Mouse (Mus musculus) neural tube, embryonic 11.5 days (tissue): ENCODE data around the gene Vmn1r224. TPM values are rescaled to one million over a fixed set of nuclear protein-coding genes. Genes with fewer than 3 reads are reported as not detected.
A peak's percentile ranks its signal among the peaks of the same experiment; 100 is the strongest.

Experiments used
- ATAC-seq: fragments of 200-750 bp; cut with Nextera tagmentation; 2 replicates; pipeline ENCODE4 v1.8.0; 2017; ENCODE audit warnings: moderate number of reproducible peaks, mild to moderate bottlenecking, moderate TSS enrichment, moderate library complexity; ENCODE audit not compliant: insufficient read depth, low FRiP score, low TSS enrichment
- DNase-seq: peaks from one replicate; pipeline ENCODE4 v3.0.0-alpha.2; 2015; ENCODE audit warnings: low spot score
- H3K27ac ChIP-seq: fragments of 300-500 bp; sonication (generic); 2 replicates; pipeline ENCODE4 v1.5.1; 2014; ENCODE audit warnings: low read depth, mild to moderate bottlenecking, low read length
- H3K27me3 ChIP-seq: fragments of 300-500 bp; sonication (generic); 2 replicates; pipeline ENCODE4 v1.6.1; 2014; ENCODE audit warnings: mild to moderate bottlenecking, low read length, mixed read lengths; ENCODE audit not compliant: control insufficient read depth, insufficient read depth
- H3K36me3 ChIP-seq: fragments of 300-500 bp; sonication (generic); 2 replicates; pipeline ENCODE4 v1.6.1; 2014; ENCODE audit warnings: mild to moderate bottlenecking, low read length, moderate library complexity, mixed read lengths; ENCODE audit not compliant: control insufficient read depth, insufficient read depth
- H3K4me1 ChIP-seq: fragments of 300-500 bp; sonication (generic); 2 replicates; pipeline ENCODE4 v1.6.1; 2014; ENCODE audit warnings: low read length, mixed read lengths; ENCODE audit not compliant: control insufficient read depth, insufficient read depth
- H3K4me2 ChIP-seq: fragments of 300-500 bp; sonication (generic); 2 replicates; pipeline ENCODE4 v1.6.1; 2014; ENCODE audit warnings: low read depth, mild to moderate bottlenecking, moderate library complexity
- H3K4me3 ChIP-seq: fragments of 300-500 bp; sonication (generic); 2 replicates; pipeline ENCODE4 v1.5.1; 2014; ENCODE audit warnings: low read depth, low read length
- H3K9ac ChIP-seq: fragments of 300-500 bp; sonication (generic); 2 replicates; pipeline ENCODE4 v1.6.1; 2014; ENCODE audit warnings: mild to moderate bottlenecking, low read length
- H3K9me3 ChIP-seq: fragments of 300-500 bp; sonication (generic); 2 replicates; pipeline ENCODE4 v1.6.1; 2016; ENCODE audit warnings: low read length; ENCODE audit not compliant: control insufficient read depth
- WGBS: fragments of 180-500 bp; shearing (Covaris S2); extraction: QIAGEN DNeasy Blood & Tissue Kit; methylation state at CpG from one replicate; pipeline ENCODE4 v1.1.7; 2014; 5-methylcytosine and 5-hydroxymethylcytosine counted together
- polyA plus RNA-seq: library from polyadenylated mRNA; unstranded; fragments of >200 nt; fragmentation: Nextera tagmentation; extraction: Ambion mirVana; gene quantifications from 2 replicates; pipeline ENCODE4 v1.2.1, GENCODE M21; 2014

Gene Vmn1r224
- polyA plus RNA-seq = not detected in 2 replicates

- Histone ChIP-seq H3K9me3 (peaks cover 9% of the 10 kb centered on the region; the same call in 1 of the 2 replicates), H3K4me1 (no peaks in the 10 kb centered on the region), H3K27ac (no peak within 1 kb of the TSS), H3K36me3 (no peaks in the 10 kb centered on the region), H3K4me2 (no peak within 1 kb of the TSS), H3K27me3 (no peaks in the 10 kb centered on the region), H3K9ac (no peak within 1 kb of the TSS), H3K4me3 (no peak within 1 kb of the TSS)
- 46% methylated on average over 1 of the region's 1 CpGs for WGBS
- ATAC-seq (no peak), DNase-seq (no peak)
Observed at GRCm38 (mm10) chr17:20413846-20414245, at the start of gene Vmn1r224. Gene Vmn1r224 (plus strand): TSS chr17:20414146.

- Histone ChIP-seq H3K9me3 (peaks cover 3% of the 10 kb centered on the region; the same call in 1 of the 2 replicates), H3K27me3 (no peaks in the 10 kb centered on the region), H3K27ac (no peak overlapping the region), H3K4me3 (no peak overlapping the region), H3K4me1 (no peaks in the 10 kb centered on the region), H3K9ac (no peak overlapping the region), H3K4me2 (no peak overlapping the region), H3K36me3 (no peaks in the 10 kb centered on the region)
- no peak for ATAC-seq
- DNase-seq = no peak
- WGBS = 55% methylated on average over 2 of the region's 2 CpGs
Observed at GRCm38 (mm10) chr17:20399105-20399504, 14.8 kb upstream of the Vmn1r224 start.

- Histone ChIP-seq H3K9ac (no peak overlapping the region), H3K4me3 (no peak overlapping the region), H3K36me3 (no peaks in the 10 kb centered on the region), H3K9me3 (no peaks in the 10 kb centered on the region), H3K4me2 (no peak overlapping the region), H3K27me3 (no peaks in the 10 kb centered on the region), H3K4me1 (no peaks in the 10 kb centered on the region), H3K27ac (no peak overlapping the region)
- no peak for DNase-seq
- ATAC-seq = no peak
Observed at GRCm38 (mm10) chr17:20439263-20439662, 25.3 kb downstream of the Vmn1r224 start.

- WGBS = 77% methylated on average over 3 of the region's 3 CpGs
- Histone ChIP-seq H3K27ac (no peak overlapping the region), H3K36me3 (no peaks in the 10 kb centered on the region), H3K9ac (no peak overlapping the region), H3K4me1 (no peaks in the 10 kb centered on the region), H3K9me3 (no peaks in the 10 kb centered on the region), H3K4me3 (no peak overlapping the region), H3K27me3 (no peaks in the 10 kb centered on the region), H3K4me2 (no peak overlapping the region)
- ATAC-seq = no peak
- DNase-seq = peak; percentile 66
Observed at GRCm38 (mm10) chr17:20473311-20473710, 59.4 kb downstream of the Vmn1r224 start.

Other genes starting within 250 kb of the Vmn1r224 start
- gene Fpr-rs6, start 231.0 kb upstream of the Vmn1r224 start, polyA plus RNA-seq = not detected in 2 replicates
- gene Vmn2r105, start 179.1 kb upstream of the Vmn1r224 start, polyA plus RNA-seq = not detected in 2 replicates
- not detected in 2 replicates for gene Vmn2r106, start 128.6 kb upstream of the Vmn1r224 start, polyA plus RNA-seq
- gene Vmn2r107, start 68.9 kb upstream of the Vmn1r224 start, polyA plus RNA-seq = not detected in 2 replicates
- not detected in 2 replicates for gene Vmn2r108, start 67.2 kb downstream of the Vmn1r224 start, polyA plus RNA-seq
- gene Vmn1r225, start 84.0 kb downstream of the Vmn1r224 start, polyA plus RNA-seq = not detected in 2 replicates
- gene Vmn2r109, start 150.6 kb downstream of the Vmn1r224 start, polyA plus RNA-seq = not detected in 2 replicates
- 0.04 and 0.05 TPM in 2 replicates for gene Vmn2r110, start 182.3 kb downstream of the Vmn1r224 start, polyA plus RNA-seq
- not detected in 2 replicates for gene Fpr-rs3, start 210.7 kb downstream of the Vmn1r224 start, polyA plus RNA-seq